Mouse (Mus musculus) MEL (cell line): ENCODE results near the gene Trmt10c.

ENCODE experiments used
- CTCF ChIP-seq, 3 experiments: IDR thresholded peaks in 2 of 3; conservative IDR thresholded peaks in 1 of 3; 2 replicates each; pipeline ENCODE4 v1.5.1; 2011 to 2012; ENCODE audit warnings: low read length in 3 of 3, low read depth in 2 of 3, mild to moderate bottlenecking in 2 of 3, improper control_type of control experiment in 1 of 3, inconsistent platforms in 1 of 3, mixed read lengths in 1 of 3, moderate library complexity in 1 of 3; ENCODE audit not compliant: control insufficient read depth in 1 of 3, insufficient read depth in 1 of 3, poor library complexity in 1 of 3, severe bottlenecking in 1 of 3
- MAX ChIP-seq: IDR thresholded peaks from 2 replicates; pipeline ENCODE4 v1.6.1; 2011; ENCODE audit warnings: low read length, improper control_type of control experiment
- ZNF384 ChIP-seq: IDR thresholded peaks from 2 replicates; pipeline ENCODE4 v1.6.1; 2012; ENCODE audit warnings: low read depth, mild to moderate bottlenecking, inconsistent platforms, low read length, improper control_type of control experiment

DNA sequence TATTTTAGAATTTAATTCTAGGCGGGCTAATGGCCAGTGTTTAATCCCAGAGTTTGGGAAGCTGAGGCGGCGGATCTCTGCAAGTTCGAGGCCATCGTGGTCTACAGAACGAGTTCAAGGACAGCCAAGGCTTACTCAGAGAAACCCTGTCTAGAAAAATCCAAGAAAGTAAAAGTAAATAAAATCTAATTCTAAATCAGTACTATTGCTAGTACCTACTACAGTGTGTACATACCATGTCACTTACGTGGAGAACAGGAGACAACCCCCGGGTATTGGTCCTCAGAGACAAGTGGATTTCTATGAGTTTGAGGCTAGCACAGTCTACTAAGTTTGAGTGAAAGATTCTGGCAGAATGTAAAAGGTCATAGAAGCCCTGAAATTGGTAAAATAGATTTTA, 471 bp upstream of the Trmt10c start:
- no peak for TF ChIP-seq MAX
- no peak for TF ChIP-seq CTCF (IDR thresholded peaks at IDR 0.05 in 2 of 3, conservative IDR thresholded peaks at IDR 0.05 in 1 of 3; ENCODE audit: control insufficient read depth in 1 of 3, insufficient read depth in 1 of 3, low read depth in 2 of 3, low read length in 3 of 3, poor library complexity in 1 of 3, severe bottlenecking in 1 of 3)
- no peak for TF ChIP-seq ZNF384
